Mouse (Mus musculus): ENCODE results near the gene Ano4. TPM values are rescaled to one million over a fixed set of nuclear protein-coding genes. Genes with fewer than 3 reads are reported as not detected.
"Not testable (repeated sequence)": the region's sequence is repeated elsewhere in the genome, so short reads cannot be mapped to it uniquely, and the experiment has no call there.

Ano4 gene
- total and polyA plus RNA-seq, 3 experiments, result 4.3 to 7.5 (median 7.2) TPM

DNA sequence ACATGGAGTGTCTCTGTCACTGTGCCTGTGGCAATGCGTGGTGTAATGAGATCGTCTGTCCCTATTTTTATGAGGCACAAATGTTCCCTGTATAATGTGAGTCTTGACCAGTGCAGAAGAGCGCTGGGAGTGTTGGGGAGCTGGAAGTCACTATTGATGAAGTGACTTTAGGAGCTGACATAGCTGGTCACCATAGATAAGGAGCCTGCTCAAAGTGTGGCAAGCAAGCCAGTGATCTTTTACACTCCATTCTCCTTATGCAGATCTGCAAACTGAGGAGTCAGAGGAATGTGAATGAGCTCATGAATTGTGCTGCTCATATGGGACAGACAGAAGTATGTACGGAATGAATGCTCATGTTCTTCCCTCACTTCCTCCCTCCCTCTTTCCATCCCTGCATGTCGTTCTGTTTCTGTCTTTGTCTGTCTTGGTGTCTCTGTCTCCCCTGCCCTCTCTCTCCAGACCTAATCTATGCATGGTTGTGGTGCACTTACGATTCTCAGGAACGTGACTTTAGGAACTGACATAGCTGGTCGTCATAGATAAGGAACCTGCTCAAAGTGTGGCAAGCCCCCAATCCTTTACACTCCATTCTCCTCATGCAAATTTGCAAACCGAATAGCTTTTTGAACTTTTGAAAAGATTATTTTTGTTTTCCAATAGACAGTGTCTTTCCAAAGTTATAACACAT, 252.1 kb downstream of the Ano4 start:
- DNase-seq, result no peak
- no peaks in the 10 kb centered on the region for H3K36me3 ChIP-seq (ENCODE audit: control insufficient read depth, insufficient read depth, low read length)
- no peaks in the 10 kb centered on the region for H3K27me3 ChIP-seq (ENCODE audit: control insufficient read depth, insufficient read depth, low read length)
- H3K4me1 ChIP-seq (ENCODE audit: control insufficient read depth, insufficient read depth, low read length), result no peaks in the 10 kb centered on the region
- no peaks in the 10 kb centered on the region for H3K79me2 ChIP-seq (replicated peaks; ENCODE audit: control insufficient read depth, insufficient read depth, low read length)
- no peak overlapping the region for H3K9ac ChIP-seq (ENCODE audit: low read depth, low read length)
- 49% methylated on average over 9 of the region's 9 CpGs for WGBS
- H3K4me3 ChIP-seq, result no peak overlapping the region
- intact Hi-C loops (cut with DNase I), result no loop called here
- TF ChIP-seq EP300 (IDR thresholded peaks at IDR 0.05; ENCODE audit: insufficient read depth, low read depth, low read length) (no peak), POLR2A (IDR thresholded peaks at IDR 0.05; ENCODE audit: insufficient read depth, low read depth, low read length) (no peak), CTCF (IDR thresholded peaks at IDR 0.05) (no peak)
- no peak overlapping the region for H3K27ac ChIP-seq

DNA sequence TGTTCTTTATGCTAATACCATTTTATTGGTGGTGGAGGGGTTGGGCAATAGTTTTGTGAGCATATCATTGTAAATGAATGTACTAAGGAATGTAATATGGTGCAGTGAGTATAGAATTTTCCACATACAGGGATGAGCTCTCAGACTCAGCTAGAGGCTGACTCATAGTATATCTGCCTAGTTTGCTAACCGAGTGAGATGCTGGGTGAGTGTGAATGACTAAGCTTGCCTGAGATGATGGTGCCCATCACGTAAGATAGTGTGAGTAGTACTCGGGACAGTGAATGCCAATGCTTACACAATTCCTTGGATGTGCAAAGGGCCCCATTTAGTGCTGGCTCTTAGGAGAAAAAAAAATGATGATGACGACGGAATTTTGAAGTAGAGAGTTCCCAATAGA, 267.1 kb downstream of the Ano4 start:
- TF ChIP-seq CTCF (IDR thresholded peaks at IDR 0.05) (no peak), EP300 (IDR thresholded peaks at IDR 0.05; ENCODE audit: insufficient read depth, low read depth, low read length) (no peak), POLR2A (IDR thresholded peaks at IDR 0.05; ENCODE audit: insufficient read depth, low read depth, low read length) (no peak)
- H3K27ac ChIP-seq, result no peak overlapping the region
- no peak overlapping the region for H3K4me3 ChIP-seq
- H3K79me2 ChIP-seq (replicated peaks; ENCODE audit: control insufficient read depth, insufficient read depth, low read length), result no peaks in the 10 kb centered on the region
- H3K9ac ChIP-seq (ENCODE audit: low read depth, low read length), result no peak overlapping the region
- intact Hi-C loops (cut with DNase I), result no loop called here
- no peaks in the 10 kb centered on the region for H3K36me3 ChIP-seq (ENCODE audit: control insufficient read depth, insufficient read depth, low read length)
- H3K27me3 ChIP-seq (ENCODE audit: control insufficient read depth, insufficient read depth, low read length), result no peaks in the 10 kb centered on the region
- H3K4me1 ChIP-seq (ENCODE audit: control insufficient read depth, insufficient read depth, low read length), result no peaks in the 10 kb centered on the region
- DNase-seq, result no peak
- 85% methylated on average over 5 of the region's 5 CpGs for WGBS

DNA sequence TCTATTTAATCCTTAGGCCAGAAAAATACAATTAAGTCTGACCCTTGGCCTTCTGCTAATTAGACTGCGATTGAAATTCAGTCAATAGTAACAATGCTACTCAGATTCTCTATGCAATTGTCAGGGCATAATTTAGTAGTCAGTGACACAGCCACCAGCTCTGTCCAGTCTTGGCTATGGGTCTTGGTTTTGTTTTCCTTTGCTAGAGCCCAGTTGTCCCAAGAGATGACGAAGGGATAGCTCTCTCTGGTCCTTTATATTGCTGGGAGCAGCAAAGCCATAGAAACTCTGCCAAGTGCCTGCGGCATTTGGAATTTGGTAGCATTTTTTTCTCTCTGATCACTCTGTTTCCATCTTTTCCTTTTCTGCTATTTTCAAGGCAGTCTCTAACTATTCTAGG, 288.7 kb downstream of the Ano4 start:
- H3K4me1 ChIP-seq (ENCODE audit: control insufficient read depth, insufficient read depth, low read length), result no peaks in the 10 kb centered on the region

DNA sequence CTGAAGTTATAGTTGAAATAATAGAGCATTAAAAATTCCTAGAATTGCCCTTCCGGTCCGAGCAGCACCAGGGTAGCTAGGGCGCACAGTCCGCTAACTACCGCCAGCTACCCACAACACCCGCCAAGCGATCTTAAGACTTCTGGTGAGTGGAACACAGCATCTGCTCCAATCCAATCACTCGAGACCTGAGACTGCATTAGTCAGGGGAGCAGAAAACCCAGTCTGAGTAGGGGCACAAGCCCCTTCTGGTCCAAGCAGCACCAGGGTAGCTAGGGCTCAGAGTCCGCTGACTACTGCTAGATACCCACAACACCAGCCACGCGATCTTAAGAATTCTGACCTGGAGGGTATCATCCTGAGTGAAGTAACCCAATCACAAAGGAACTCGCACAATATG, 299.6 kb downstream of the Ano4 start:
- H3K4me3 ChIP-seq; DNase-seq; H3K36me3 ChIP-seq (ENCODE audit: control insufficient read depth, insufficient read depth, low read length); H3K79me2 ChIP-seq (replicated peaks; ENCODE audit: control insufficient read depth, insufficient read depth, low read length); H3K9ac ChIP-seq (ENCODE audit: low read depth, low read length); intact Hi-C loops (cut with DNase I); H3K27me3 ChIP-seq (ENCODE audit: control insufficient read depth, insufficient read depth, low read length); H3K27ac ChIP-seq; H3K4me1 ChIP-seq (ENCODE audit: control insufficient read depth, insufficient read depth, low read length): not testable (repeated sequence)
- WGBS, result 91% methylated on average over 12 of the region's 12 CpGs

More for the DNA sequence above, 288.7 kb downstream of the Ano4 start:
- WGBS, result 76% methylated on average over 3 of the region's 3 CpGs
- no peak overlapping the region for H3K9ac ChIP-seq (ENCODE audit: low read depth, low read length)
- intact Hi-C loops (cut with DNase I), result no loop called here
- H3K4me3 ChIP-seq, result no peak overlapping the region
- H3K27ac ChIP-seq, result no peak overlapping the region
- no peaks in the 10 kb centered on the region for H3K36me3 ChIP-seq (ENCODE audit: control insufficient read depth, insufficient read depth, low read length)
- no peaks in the 10 kb centered on the region for H3K27me3 ChIP-seq (ENCODE audit: control insufficient read depth, insufficient read depth, low read length)
- no peak for DNase-seq
- TF ChIP-seq POLR2A (IDR thresholded peaks at IDR 0.05; ENCODE audit: insufficient read depth, low read depth, low read length), result no peak
- no peak for TF ChIP-seq EP300 (IDR thresholded peaks at IDR 0.05; ENCODE audit: insufficient read depth, low read depth, low read length)
- TF ChIP-seq CTCF (IDR thresholded peaks at IDR 0.05), result no peak
- H3K79me2 ChIP-seq (replicated peaks; ENCODE audit: control insufficient read depth, insufficient read depth, low read length), result no peaks in the 10 kb centered on the region

DNA sequence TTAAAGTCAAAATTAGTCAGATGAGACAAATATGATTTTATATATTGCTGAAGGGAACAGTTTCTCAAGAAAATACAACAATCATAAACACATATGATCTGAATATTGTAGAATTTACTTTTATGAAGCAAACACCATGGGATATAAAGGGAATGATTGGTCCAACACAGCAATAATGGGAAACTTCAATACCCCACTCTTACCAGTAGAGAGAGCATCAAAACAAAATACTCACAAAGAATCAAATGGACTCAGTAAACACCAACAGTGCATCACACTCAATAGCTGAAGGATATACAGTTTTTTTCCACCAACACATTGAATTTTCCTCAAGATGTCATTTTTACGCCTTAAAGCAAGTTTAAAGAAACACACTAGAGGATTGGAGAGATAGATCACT, 300.4 kb downstream of the Ano4 start:
- TF ChIP-seq CTCF (IDR thresholded peaks at IDR 0.05), result no peak
- TF ChIP-seq POLR2A (IDR thresholded peaks at IDR 0.05; ENCODE audit: insufficient read depth, low read depth, low read length), result no peak
- no peak for TF ChIP-seq EP300 (IDR thresholded peaks at IDR 0.05; ENCODE audit: insufficient read depth, low read depth, low read length)
- Histone ChIP-seq H3K27me3 (ENCODE audit: control insufficient read depth, insufficient read depth, low read length) (no peaks in the 10 kb centered on the region), H3K9ac (ENCODE audit: low read depth, low read length) (no peak overlapping the region), H3K27ac (no peak overlapping the region), H3K4me1 (ENCODE audit: control insufficient read depth, insufficient read depth, low read length) (no peaks in the 10 kb centered on the region), H3K36me3 (ENCODE audit: control insufficient read depth, insufficient read depth, low read length) (no peaks in the 10 kb centered on the region), H3K79me2 (replicated peaks; ENCODE audit: control insufficient read depth, insufficient read depth, low read length) (no peaks in the 10 kb centered on the region), H3K4me3 (no peak overlapping the region)
- intact Hi-C loops (cut with DNase I), result no loop called here
- no peak for DNase-seq
- WGBS, result 72% methylated on average over 1 of the region's 1 CpGs

DNA sequence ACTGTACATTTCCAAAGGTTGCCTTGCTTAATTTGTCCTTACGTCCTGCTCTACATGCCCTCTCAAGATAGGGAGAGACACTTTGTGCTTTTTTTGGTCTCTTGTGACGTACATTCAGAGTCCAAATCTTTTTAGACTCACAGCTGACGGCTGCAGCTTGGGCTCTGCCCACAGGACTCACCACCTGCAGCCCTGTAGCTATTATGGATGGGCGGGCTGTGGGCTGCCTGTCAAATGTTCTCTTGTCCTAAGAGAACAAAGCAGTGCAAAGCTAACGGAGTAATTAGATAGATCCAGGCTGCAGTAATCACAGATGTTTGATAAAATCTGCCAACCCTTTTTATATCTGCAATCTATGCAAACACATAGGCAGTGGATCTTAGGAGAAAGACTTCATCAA, 325.6 kb downstream of the Ano4 start:
- TF ChIP-seq POLR2A (IDR thresholded peaks at IDR 0.05; ENCODE audit: insufficient read depth, low read depth, low read length), result no peak
- TF ChIP-seq EP300 (IDR thresholded peaks at IDR 0.05; ENCODE audit: insufficient read depth, low read depth, low read length), result no peak
- TF ChIP-seq CTCF (IDR thresholded peaks at IDR 0.05), result no peak
- no peak overlapping the region for H3K27ac ChIP-seq
- no peaks in the 10 kb centered on the region for H3K27me3 ChIP-seq (ENCODE audit: control insufficient read depth, insufficient read depth, low read length)
- no peaks in the 10 kb centered on the region for H3K4me1 ChIP-seq (ENCODE audit: control insufficient read depth, insufficient read depth, low read length)
- H3K79me2 ChIP-seq (replicated peaks; ENCODE audit: control insufficient read depth, insufficient read depth, low read length), result no peaks in the 10 kb centered on the region
- no peak overlapping the region for H3K9ac ChIP-seq (ENCODE audit: low read depth, low read length)
- WGBS, result 58% methylated on average over 5 of the region's 5 CpGs
- no peak overlapping the region for H3K4me3 ChIP-seq
- no peak for DNase-seq
- H3K36me3 ChIP-seq (ENCODE audit: control insufficient read depth, insufficient read depth, low read length), result no peaks in the 10 kb centered on the region
- intact Hi-C loops (cut with DNase I), result no loop called here

All from heart, adult 2 months (tissue).